Mouse (Mus musculus) lung, embryonic 14.5 days (tissue): ENCODE data around the gene Rgs6. TPM values are rescaled to one million over a fixed set of nuclear protein-coding genes. Genes with fewer than 3 reads are reported as not detected.

Experiments used
- ATAC-seq: fragments of 200-750 bp; cut with Nextera tagmentation; 2 replicates; pipeline ENCODE4 v1.8.0; 2017; ENCODE audit warnings: mild to moderate bottlenecking, moderate TSS enrichment, moderate library complexity; ENCODE audit not compliant: insufficient read depth
- DNase-seq: peaks from one replicate; pipeline ENCODE4 v3.0.0-alpha.2; 2015
- H3K27ac ChIP-seq: fragments of 300-500 bp; sonication (generic); 2 replicates; pipeline ENCODE4 v1.5.1; 2014; ENCODE audit warnings: low read depth, mild to moderate bottlenecking, moderate library complexity
- H3K27me3 ChIP-seq: fragments of 300-500 bp; sonication (generic); 2 replicates; pipeline ENCODE4 v1.6.1; 2014; ENCODE audit warnings: low read length, control low read depth; ENCODE audit not compliant: insufficient read depth
- H3K36me3 ChIP-seq: fragments of 300-500 bp; sonication (generic); 2 replicates; pipeline ENCODE4 v1.6.1; 2014; ENCODE audit warnings: control low read depth; ENCODE audit not compliant: insufficient read depth
- H3K4me1 ChIP-seq: fragments of 300-500 bp; sonication (generic); 2 replicates; pipeline ENCODE4 v1.6.1; 2014; ENCODE audit warnings: antibody characterized with exemption, control low read depth; ENCODE audit not compliant: insufficient read depth
- H3K4me2 ChIP-seq: fragments of 300-500 bp; sonication (generic); 2 replicates; pipeline ENCODE4 v1.6.1; 2014; ENCODE audit warnings: mild to moderate bottlenecking
- H3K4me3 ChIP-seq: fragments of 300-500 bp; sonication (generic); 2 replicates; pipeline ENCODE4 v1.5.1; 2014; ENCODE audit warnings: low read depth, low read length
- H3K9ac ChIP-seq: fragments of 300-500 bp; sonication (generic); 2 replicates; pipeline ENCODE4 v1.6.1; 2014
- H3K9me3 ChIP-seq: fragments of 300-500 bp; sonication (generic); 2 replicates; pipeline ENCODE4 v1.6.1; 2016; ENCODE audit warnings: low read depth, low read length, control low read depth
- CTCF ChIP-seq: IDR thresholded peaks from 2 replicates; pipeline ENCODE4 v1.5.1; 2016; ENCODE audit warnings: antibody characterized with exemption, low read depth
- WGBS: fragments of 180-500 bp; shearing (Covaris S2); extraction: QIAGEN DNeasy Blood & Tissue Kit; methylation state at CpG from one replicate; pipeline ENCODE4 v1.1.7; 2014; 5-methylcytosine and 5-hydroxymethylcytosine counted together
- polyA plus RNA-seq: library from polyadenylated mRNA; unstranded; fragments of >200 nt; fragmentation: Nextera tagmentation; extraction: Ambion mirVana; gene quantifications from 2 replicates; pipeline ENCODE4 v1.2.1, GENCODE M21; 2014

Rgs6 gene
- polyA plus RNA-seq, 1 experiment from 2014 or later: 2.8 TPM

GRCm38 (mm10) chr12:83160211-83160610 is 572.1 kb downstream of the Rgs6 start:
- H3K4me2 ChIP-seq: no peak overlapping the region
- H3K9ac ChIP-seq: no peak overlapping the region
- H3K4me3 ChIP-seq: no peak overlapping the region
- H3K27ac ChIP-seq: no peak overlapping the region
- no peak for TF ChIP-seq CTCF
- H3K36me3 ChIP-seq: no peaks in the 10 kb centered on the region
- WGBS: 71% methylated on average over 2 of the region's 2 CpGs
- H3K27me3 ChIP-seq: no peaks in the 10 kb centered on the region
- no peak for ATAC-seq
- no peaks in the 10 kb centered on the region for H3K9me3 ChIP-seq
- no peak for DNase-seq
- no peaks in the 10 kb centered on the region for H3K4me1 ChIP-seq

GRCm38 (mm10) chr12:83160700-83161099 is 572.6 kb downstream of the Rgs6 start:
- Histone ChIP-seq H3K27ac (no peak overlapping the region), H3K36me3 (no peaks in the 10 kb centered on the region), H3K9ac (no peak overlapping the region), H3K4me1 (no peaks in the 10 kb centered on the region), H3K4me3 (no peak overlapping the region), H3K9me3 (no peaks in the 10 kb centered on the region), H3K4me2 (no peak overlapping the region), H3K27me3 (no peaks in the 10 kb centered on the region)
- no peak for ATAC-seq
- WGBS: 70% methylated on average over 4 of the region's 4 CpGs
- DNase-seq: no peak
- TF ChIP-seq CTCF: no peak

GRCm38 (mm10) chr12:83163721-83164120 is 575.6 kb downstream of the Rgs6 start:
- Histone ChIP-seq H3K36me3 (no peaks in the 10 kb centered on the region), H3K9ac (no peak overlapping the region), H3K9me3 (no peaks in the 10 kb centered on the region), H3K27ac (no peak overlapping the region), H3K4me1 (no peaks in the 10 kb centered on the region), H3K27me3 (no peaks in the 10 kb centered on the region), H3K4me3 (no peak overlapping the region), H3K4me2 (no peak overlapping the region)
- no peak for TF ChIP-seq CTCF
- ATAC-seq (no peak; the same call in 1 of the 2 replicates), DNase-seq (no peak)
- 40% methylated on average over 5 of the region's 5 CpGs for WGBS

GRCm38 (mm10) chr12:83165058-83165457 is 577.0 kb downstream of the Rgs6 start:
- peaks cover 4% of the 10 kb centered on the region; the same call in 1 of the 2 replicates for H3K4me1 ChIP-seq
- H3K4me2 ChIP-seq: no peak overlapping the region
- no peak overlapping the region for H3K27ac ChIP-seq
- H3K36me3 ChIP-seq: no peaks in the 10 kb centered on the region
- H3K9ac ChIP-seq: no peak overlapping the region
- TF ChIP-seq CTCF: no peak
- 58% methylated on average over 1 of the region's 1 CpGs for WGBS
- H3K27me3 ChIP-seq: no peaks in the 10 kb centered on the region
- DNase-seq (no peak), ATAC-seq (no peak)
- no peak overlapping the region for H3K4me3 ChIP-seq
- H3K9me3 ChIP-seq: no peaks in the 10 kb centered on the region

GRCm38 (mm10) chr12:83168310-83168709 is 580.2 kb downstream of the Rgs6 start:
- 68% methylated on average over 6 of the region's 6 CpGs for WGBS
- no peak for DNase-seq

GRCm38 (mm10) chr12:83169495-83170209 is 581.6 kb downstream of the Rgs6 start:
- 36% methylated on average over 12 of the region's 12 CpGs for WGBS
- no peak for ATAC-seq

More at GRCm38 (mm10) chr12:83168310-83168709, 580.2 kb downstream of the Rgs6 start:
- Histone ChIP-seq H3K27ac (no peak overlapping the region), H3K36me3 (no peaks in the 10 kb centered on the region), H3K4me1 (peaks cover 4% of the 10 kb centered on the region; the same call in 1 of the 2 replicates), H3K4me3 (no peak overlapping the region), H3K9me3 (no peaks in the 10 kb centered on the region), H3K4me2 (no peak overlapping the region), H3K27me3 (no peaks in the 10 kb centered on the region), H3K9ac (no peak overlapping the region)
- no peak for ATAC-seq
- TF ChIP-seq CTCF: no peak

GRCm38 (mm10) chr12:83178770-83179169 is 590.7 kb downstream of the Rgs6 start:
- no peak overlapping the region for H3K9ac ChIP-seq
- no peaks in the 10 kb centered on the region for H3K4me1 ChIP-seq
- H3K27ac ChIP-seq: no peak overlapping the region
- DNase-seq: no peak
- no peaks in the 10 kb centered on the region for H3K27me3 ChIP-seq
- TF ChIP-seq CTCF: no peak
- 50% methylated on average over 2 of the region's 2 CpGs for WGBS
- no peaks in the 10 kb centered on the region for H3K9me3 ChIP-seq
- H3K36me3 ChIP-seq: no peaks in the 10 kb centered on the region
- ATAC-seq: no peak
- H3K4me2 ChIP-seq: no peak overlapping the region
- no peak overlapping the region for H3K4me3 ChIP-seq

More at GRCm38 (mm10) chr12:83169495-83170209, 581.6 kb downstream of the Rgs6 start:
- Histone ChIP-seq H3K9me3 (no peaks in the 10 kb centered on the region), H3K9ac (no peak overlapping the region), H3K27ac (no peak overlapping the region), H3K4me1 (peaks cover 4% of the 10 kb centered on the region; the same call in 1 of the 2 replicates), H3K36me3 (no peaks in the 10 kb centered on the region), H3K27me3 (no peaks in the 10 kb centered on the region), H3K4me2 (no peak overlapping the region), H3K4me3 (no peak overlapping the region)
- TF ChIP-seq CTCF: no peak
- DNase-seq: no peak
